Mouse (Mus musculus): ENCODE data around the gene Acot7.

DNA sequence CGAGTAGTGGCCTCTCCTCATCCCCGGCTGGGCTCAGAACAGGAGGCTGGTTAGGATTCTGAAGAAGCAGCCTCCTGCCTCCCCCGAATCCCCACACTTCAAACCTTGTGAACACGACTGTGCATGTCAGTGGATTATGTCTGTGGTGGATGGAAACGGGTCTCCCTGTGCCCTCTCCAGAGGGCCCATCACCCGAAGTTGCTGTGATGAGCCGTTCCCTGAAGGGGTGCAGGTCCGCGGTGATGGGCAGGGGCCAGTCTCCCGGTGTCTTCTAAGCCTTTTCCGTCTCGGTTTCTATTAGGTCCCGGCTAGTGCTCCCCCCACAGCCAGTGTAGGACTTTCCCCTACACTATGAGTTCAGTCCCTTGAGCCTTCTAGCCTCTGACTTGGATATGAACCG lies 120.9 kb downstream of the Acot7 start:
- TF ChIP-seq POLR2A (IDR thresholded peaks at IDR 0.05; ENCODE audit: insufficient read depth, low read depth, low read length) (no peak), CTCF (IDR thresholded peaks at IDR 0.05; ENCODE audit: insufficient read depth, low read depth, low read length) (no peak)
